Mouse (Mus musculus): Measurements from ENCODE around the gene Pold4. TPM values are rescaled to one million over a fixed set of nuclear protein-coding genes. Genes with fewer than 3 reads are reported as not detected.

The Pold4 gene
- polyA plus RNA-seq, 1 experiment: 40.1 TPM

- Histone ChIP-seq H3K27ac (ENCODE audit: insufficient read depth, low read length) (no peak overlapping the region), H3K27me3 (ENCODE audit: control insufficient read depth, insufficient read depth, low read length) (no peaks in the 10 kb centered on the region), H3K4me3 (replicated peaks; ENCODE audit: insufficient read depth, low read depth, low read length) (no peak overlapping the region), H3K4me1 (ENCODE audit: control insufficient read depth, insufficient read depth, low read length) (no peaks in the 10 kb centered on the region)
- DNase-seq: no peak
- TF ChIP-seq POLR2A (IDR thresholded peaks at IDR 0.05; ENCODE audit: borderline replicate concordance, insufficient read depth, low read length) (no peak), CTCF (IDR thresholded peaks at IDR 0.05; ENCODE audit: borderline replicate concordance, insufficient read depth, low read depth, low read length) (no peak)
- 78% methylated on average over 11 of the region's 11 CpGs for WGBS
Measured at GRCm38 (mm10) chr19:4255583-4256162, 24.0 kb downstream of the Pold4 start.

GRCm38 (mm10) chr19:4257216-4257896 lies 25.7 kb downstream of the Pold4 start:
- peak overlapping the region; percentile 72 for H3K4me3 ChIP-seq (replicated peaks; ENCODE audit: insufficient read depth, low read depth, low read length)
- 0 out of 2 replicates have a peak overlapping the region, but pooled peaks have one; percentile 12 for H3K27ac ChIP-seq (ENCODE audit: insufficient read depth, low read length)
- H3K4me1 ChIP-seq (ENCODE audit: control insufficient read depth, insufficient read depth, low read length): no peaks in the 10 kb centered on the region
- H3K27me3 ChIP-seq (ENCODE audit: control insufficient read depth, insufficient read depth, low read length): no peaks in the 10 kb centered on the region
- peak; percentile 92 to 96 for DNase-seq
- under 1% methylated on average over 41 of the region's 41 CpGs for WGBS
- TF ChIP-seq CTCF (IDR thresholded peaks at IDR 0.05; ENCODE audit: borderline replicate concordance, insufficient read depth, low read depth, low read length): peak; percentile 96
- 0 out of 2 replicates have a peak, but pooled peaks have one; percentile 39 for TF ChIP-seq POLR2A (IDR thresholded peaks at IDR 0.05; ENCODE audit: borderline replicate concordance, insufficient read depth, low read length)

GRCm38 (mm10) chr19:4257897-4258252 lies 26.2 kb downstream of the Pold4 start:
- H3K4me3 ChIP-seq (replicated peaks; ENCODE audit: insufficient read depth, low read depth, low read length): peak overlapping the region; percentile 17
- H3K4me1 ChIP-seq (ENCODE audit: control insufficient read depth, insufficient read depth, low read length): peaks cover 1% of the 10 kb centered on the region
- 0 out of 2 replicates have a peak overlapping the region, but pooled peaks have one; percentile 12 for H3K27ac ChIP-seq (ENCODE audit: insufficient read depth, low read length)
- WGBS: 24% methylated on average over 12 of the region's 12 CpGs
- no peak for DNase-seq
- no peak for TF ChIP-seq CTCF (IDR thresholded peaks at IDR 0.05; ENCODE audit: borderline replicate concordance, insufficient read depth, low read depth, low read length)
- no peak for TF ChIP-seq POLR2A (IDR thresholded peaks at IDR 0.05; ENCODE audit: borderline replicate concordance, insufficient read depth, low read length)
- no peaks in the 10 kb centered on the region for H3K27me3 ChIP-seq (ENCODE audit: control insufficient read depth, insufficient read depth, low read length)

GRCm38 (mm10) chr19:4261038-4261698 lies 29.5 kb downstream of the Pold4 start:
- DNase-seq: no peak
- H3K4me1 ChIP-seq (ENCODE audit: control insufficient read depth, insufficient read depth, low read length): peaks cover 4% of the 10 kb centered on the region
- H3K27ac ChIP-seq (ENCODE audit: insufficient read depth, low read length): no peak overlapping the region
- H3K27me3 ChIP-seq (ENCODE audit: control insufficient read depth, insufficient read depth, low read length): no peaks in the 10 kb centered on the region
- TF ChIP-seq CTCF (IDR thresholded peaks at IDR 0.05; ENCODE audit: borderline replicate concordance, insufficient read depth, low read depth, low read length) (no peak), POLR2A (IDR thresholded peaks at IDR 0.05; ENCODE audit: borderline replicate concordance, insufficient read depth, low read length) (no peak)
- 71% methylated on average over 8 of the region's 8 CpGs for WGBS
- no peak overlapping the region for H3K4me3 ChIP-seq (replicated peaks; ENCODE audit: insufficient read depth, low read depth, low read length)

- TF ChIP-seq POLR2A (IDR thresholded peaks at IDR 0.05; ENCODE audit: borderline replicate concordance, insufficient read depth, low read length): no peak
- TF ChIP-seq CTCF (IDR thresholded peaks at IDR 0.05; ENCODE audit: borderline replicate concordance, insufficient read depth, low read depth, low read length): no peak
- H3K4me1 ChIP-seq (ENCODE audit: control insufficient read depth, insufficient read depth, low read length): peaks cover 8% of the 10 kb centered on the region
- DNase-seq: no peak
- no peak overlapping the region for H3K4me3 ChIP-seq (replicated peaks; ENCODE audit: insufficient read depth, low read depth, low read length)
- H3K27ac ChIP-seq (ENCODE audit: insufficient read depth, low read length): 0 out of 2 replicates have a peak overlapping the region, but pooled peaks have one; percentile 10
- 47% methylated on average over 6 of the region's 6 CpGs for WGBS
- H3K27me3 ChIP-seq (ENCODE audit: control insufficient read depth, insufficient read depth, low read length): no peaks in the 10 kb centered on the region
Measured at GRCm38 (mm10) chr19:4262756-4263155, 31.1 kb downstream of the Pold4 start.

- DNase-seq: no peak
- H3K4me1 ChIP-seq (ENCODE audit: control insufficient read depth, insufficient read depth, low read length): peaks cover 14% of the 10 kb centered on the region
- 80% methylated on average over 14 of the region's 14 CpGs for WGBS
- H3K27me3 ChIP-seq (ENCODE audit: control insufficient read depth, insufficient read depth, low read length): no peaks in the 10 kb centered on the region
- no peak overlapping the region for H3K27ac ChIP-seq (ENCODE audit: insufficient read depth, low read length)
- H3K4me3 ChIP-seq (replicated peaks; ENCODE audit: insufficient read depth, low read depth, low read length): no peak overlapping the region
- TF ChIP-seq POLR2A (IDR thresholded peaks at IDR 0.05; ENCODE audit: borderline replicate concordance, insufficient read depth, low read length) (no peak), CTCF (IDR thresholded peaks at IDR 0.05; ENCODE audit: borderline replicate concordance, insufficient read depth, low read depth, low read length) (no peak)
Measured at GRCm38 (mm10) chr19:4263702-4264101, 32.0 kb downstream of the Pold4 start.

GRCm38 (mm10) chr19:4264171-4264780 lies 32.6 kb downstream of the Pold4 start:
- Histone ChIP-seq H3K4me1 (ENCODE audit: control insufficient read depth, insufficient read depth, low read length) (peaks cover 14% of the 10 kb centered on the region), H3K27me3 (ENCODE audit: control insufficient read depth, insufficient read depth, low read length) (no peaks in the 10 kb centered on the region), H3K27ac (ENCODE audit: insufficient read depth, low read length) (no peak overlapping the region), H3K4me3 (replicated peaks; ENCODE audit: insufficient read depth, low read depth, low read length) (no peak overlapping the region)
- 90% methylated on average over 6 of the region's 6 CpGs for WGBS
- no peak for DNase-seq
- no peak for TF ChIP-seq CTCF (IDR thresholded peaks at IDR 0.05; ENCODE audit: borderline replicate concordance, insufficient read depth, low read depth, low read length)
- no peak for TF ChIP-seq POLR2A (IDR thresholded peaks at IDR 0.05; ENCODE audit: borderline replicate concordance, insufficient read depth, low read length)

Measured in cerebellum, adult 2 months (tissue).